Mouse (Mus musculus) bone marrow macrophage, adult 2 months (primary cell): ENCODE measurements around the gene Ubp1. TPM values are rescaled to one million over a fixed set of nuclear protein-coding genes. Genes with fewer than 3 reads are reported as not detected.

ENCODE experiments used
- H3K27ac ChIP-seq: 2 replicates; pipeline ENCODE4 v1.5.1; 2012; ENCODE audit warnings: low read depth, low read length; ENCODE audit not compliant: insufficient read depth
- H3K4me1 ChIP-seq: 2 replicates; pipeline ENCODE4 v1.6.1; 2012; ENCODE audit warnings: low read length; ENCODE audit not compliant: control insufficient read depth, insufficient read depth
- H3K4me3 ChIP-seq: 2 replicates; pipeline ENCODE4 v1.5.1; 2012; ENCODE audit warnings: mild to moderate bottlenecking, low read length, moderate library complexity; ENCODE audit not compliant: insufficient read depth
- CTCF ChIP-seq: IDR thresholded peaks from 2 replicates; pipeline ENCODE4 v1.5.1; 2012; ENCODE audit warnings: low read depth, mild to moderate bottlenecking, low read length, moderate library complexity
- POLR2A ChIP-seq: IDR thresholded peaks from 2 replicates; pipeline ENCODE4 v1.6.1; 2012; ENCODE audit warnings: mild to moderate bottlenecking, low read depth, low read length, borderline replicate concordance
- polyA plus RNA-seq: library from polyadenylated mRNA; stranded (reverse); fragments of >200 nt; gene quantifications from 2 replicates; pipeline ENCODE4 v1.2.4, GENCODE M21; 2012; ENCODE audit not compliant: missing spikeins, insufficient read depth, insufficient read length

Gene Ubp1
- polyA plus RNA-seq, 1 experiment, result 73.3 TPM

DNA sequence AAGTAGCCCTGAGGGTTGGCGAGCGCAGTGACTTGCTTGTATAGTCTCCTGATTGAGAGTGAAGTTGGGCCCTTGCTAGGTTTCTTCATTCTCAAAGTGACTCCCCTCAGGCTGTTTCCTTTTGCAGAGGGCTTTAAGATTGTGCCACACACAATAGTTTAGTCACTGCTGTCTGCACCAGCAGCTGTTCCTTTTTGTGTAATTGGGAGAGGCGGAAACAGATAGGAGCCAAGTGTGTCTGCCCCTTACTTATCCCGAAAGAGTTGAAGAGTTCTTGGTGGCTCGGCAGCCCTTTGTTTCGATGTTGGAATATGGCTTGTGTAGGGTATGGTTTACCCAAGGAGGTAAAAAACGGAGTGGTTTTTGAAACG is 1.4 kb downstream of the Ubp1 start:
- peak overlapping the region; percentile 60 for H3K27ac ChIP-seq
- peak overlapping the region; percentile 92 for H3K4me3 ChIP-seq
- H3K4me1 ChIP-seq, result peaks cover 28% of the 10 kb centered on the region
- TF ChIP-seq POLR2A, result no peak
- TF ChIP-seq CTCF, result no peak

DNA sequence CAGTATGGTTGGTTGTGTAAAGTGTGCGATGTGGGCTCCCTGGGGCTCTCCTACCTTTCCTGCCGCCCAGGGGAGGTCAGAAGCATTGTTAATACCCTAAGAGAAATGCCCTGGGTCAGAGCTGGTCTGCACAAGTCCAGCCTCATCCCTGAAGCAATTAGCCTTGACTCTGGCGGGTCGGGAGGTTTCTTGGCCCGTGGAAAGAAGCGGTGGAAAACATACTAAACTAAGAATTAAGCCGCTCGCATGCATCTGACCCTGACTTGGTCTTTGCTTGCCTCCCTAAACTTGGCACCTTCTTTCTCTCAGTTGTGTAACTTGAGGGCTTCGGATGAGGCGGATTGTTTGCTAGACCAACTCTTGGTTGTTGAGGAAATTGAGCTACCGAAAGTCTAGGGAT is 1.8 kb downstream of the Ubp1 start:
- peaks cover 28% of the 10 kb centered on the region for H3K4me1 ChIP-seq
- H3K27ac ChIP-seq, result peak overlapping the region; percentile 60

DNA sequence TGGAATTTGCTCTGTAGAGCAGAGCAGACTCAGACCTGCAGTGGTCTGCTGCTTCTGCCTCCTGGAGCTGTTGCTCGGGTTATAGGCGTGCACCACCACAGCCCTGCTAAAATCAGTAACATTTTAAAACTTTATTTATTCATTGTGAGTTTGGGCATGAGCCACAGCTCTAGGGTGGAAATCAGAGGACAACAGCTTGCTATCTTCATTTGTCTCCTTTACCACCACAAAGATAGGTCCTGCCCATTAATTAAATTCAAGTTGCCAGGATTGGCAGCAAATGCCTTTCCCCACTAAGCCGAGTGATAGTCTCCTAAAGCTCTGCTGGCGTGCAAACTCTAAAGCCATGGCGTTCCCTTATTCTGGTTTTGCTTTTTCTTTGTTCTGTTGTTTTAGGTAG is 4.9 kb downstream of the Ubp1 start:
- H3K4me1 ChIP-seq, result peaks cover 16% of the 10 kb centered on the region
- no peak for TF ChIP-seq POLR2A
- no peak overlapping the region for H3K27ac ChIP-seq
- H3K4me3 ChIP-seq, result no peak overlapping the region

More for the DNA sequence above, 1.8 kb downstream of the Ubp1 start:
- no peak for TF ChIP-seq POLR2A
- no peak for TF ChIP-seq CTCF
- H3K4me3 ChIP-seq, result peak overlapping the region; percentile 92

DNA sequence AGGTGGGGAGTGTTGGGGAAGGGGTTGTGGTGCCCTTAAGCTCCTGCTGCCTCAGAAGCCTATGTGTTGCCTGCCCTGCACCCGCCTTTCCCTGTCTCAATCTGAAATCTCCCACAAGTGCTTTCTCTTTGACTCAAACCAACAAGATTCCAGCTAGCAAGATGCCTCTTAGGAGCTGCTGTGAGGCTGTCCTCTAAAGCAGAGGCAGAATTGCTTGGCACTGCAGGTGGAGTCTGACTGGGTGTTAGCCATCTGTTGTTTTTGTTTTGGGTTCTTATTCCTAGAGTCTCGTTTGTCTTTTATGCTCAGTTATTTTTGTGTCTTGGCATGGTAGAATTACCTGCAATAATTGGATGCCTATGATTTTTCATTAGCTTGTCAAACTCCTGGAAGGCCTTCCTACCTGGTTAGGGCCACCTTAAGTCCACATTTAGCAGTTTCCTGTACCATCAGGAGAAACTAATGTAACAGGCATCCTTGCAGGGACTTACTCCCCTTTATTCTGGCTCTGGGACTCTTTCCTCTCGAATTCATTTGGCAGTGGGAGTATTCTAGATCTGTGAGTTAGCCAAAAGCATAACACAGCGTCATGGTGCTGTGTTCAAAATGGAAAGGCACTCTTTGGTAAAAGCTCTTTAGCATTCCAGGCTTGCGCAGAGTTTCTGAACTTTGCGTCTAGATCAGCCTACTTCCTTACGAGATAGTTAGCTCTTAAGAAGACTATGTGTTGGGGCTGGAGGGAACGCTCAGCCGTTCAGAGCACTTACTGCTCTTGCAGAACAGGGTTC is 8.5 kb downstream of the Ubp1 start:
- H3K4me3 ChIP-seq, result no peak overlapping the region
- H3K27ac ChIP-seq, result no peak overlapping the region
- H3K4me1 ChIP-seq, result peaks cover 20% of the 10 kb centered on the region
- TF ChIP-seq CTCF (no peak), POLR2A (no peak)

DNA sequence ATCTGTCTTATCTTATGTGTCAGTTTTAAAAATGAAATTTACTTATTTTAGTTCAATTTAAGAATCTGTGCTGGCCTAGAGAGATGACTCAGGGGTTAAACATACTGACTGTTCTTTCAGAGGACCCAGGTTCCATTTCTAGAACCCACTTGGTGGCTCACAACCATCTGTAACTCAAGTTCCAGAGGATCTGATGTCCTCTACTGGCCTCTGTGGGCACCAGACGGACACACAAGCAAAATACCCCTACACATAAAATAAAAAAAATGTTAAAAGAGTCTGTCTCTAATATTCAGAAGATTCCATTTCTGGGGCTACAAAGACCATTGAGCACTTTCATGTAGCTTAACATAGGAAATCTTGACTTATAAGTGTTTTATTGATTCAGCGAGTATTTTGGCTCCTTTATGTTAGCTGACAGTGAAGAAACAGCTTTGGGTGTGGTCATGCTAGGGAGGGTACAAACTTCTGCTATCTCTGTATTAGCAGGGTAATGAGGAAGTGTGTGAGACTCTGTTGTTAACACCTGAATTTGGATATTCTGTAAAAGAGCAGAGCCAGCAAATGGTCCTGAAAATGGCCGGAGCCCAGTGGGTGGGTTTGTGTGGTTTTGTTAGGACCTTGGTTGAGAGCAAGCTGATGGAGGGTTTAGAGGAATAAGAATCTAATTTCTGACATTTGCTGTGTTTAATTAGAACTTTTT is 10.5 kb downstream of the Ubp1 start:
- TF ChIP-seq POLR2A (no peak), CTCF (no peak)
- no peak overlapping the region for H3K4me3 ChIP-seq
- H3K4me1 ChIP-seq, result peaks cover 13% of the 10 kb centered on the region
- H3K27ac ChIP-seq, result no peak overlapping the region

DNA sequence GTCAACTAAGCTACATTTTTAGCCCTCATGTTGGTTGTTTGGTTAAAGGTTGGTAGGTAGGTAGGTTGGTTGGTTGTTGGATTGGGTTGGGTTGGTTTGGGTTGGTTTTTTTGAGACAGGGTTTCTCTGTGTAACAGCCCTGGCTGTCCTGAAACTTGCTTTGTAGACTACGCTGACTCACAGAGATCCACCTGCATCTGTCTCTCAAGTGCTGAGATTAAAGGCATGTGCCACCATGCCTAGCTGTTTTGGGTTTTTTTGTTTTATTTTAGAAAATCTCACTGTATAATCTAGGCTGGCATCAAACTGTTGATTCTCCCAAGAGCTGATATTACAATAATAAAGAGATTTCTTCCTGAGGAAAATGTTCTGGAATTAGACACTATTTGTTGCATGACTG is 12.6 kb downstream of the Ubp1 start:
- Histone ChIP-seq H3K4me1 (peaks cover 12% of the 10 kb centered on the region), H3K27ac (no peak overlapping the region), H3K4me3 (no peak overlapping the region)
- TF ChIP-seq POLR2A, result no peak
- no peak for TF ChIP-seq CTCF

DNA sequence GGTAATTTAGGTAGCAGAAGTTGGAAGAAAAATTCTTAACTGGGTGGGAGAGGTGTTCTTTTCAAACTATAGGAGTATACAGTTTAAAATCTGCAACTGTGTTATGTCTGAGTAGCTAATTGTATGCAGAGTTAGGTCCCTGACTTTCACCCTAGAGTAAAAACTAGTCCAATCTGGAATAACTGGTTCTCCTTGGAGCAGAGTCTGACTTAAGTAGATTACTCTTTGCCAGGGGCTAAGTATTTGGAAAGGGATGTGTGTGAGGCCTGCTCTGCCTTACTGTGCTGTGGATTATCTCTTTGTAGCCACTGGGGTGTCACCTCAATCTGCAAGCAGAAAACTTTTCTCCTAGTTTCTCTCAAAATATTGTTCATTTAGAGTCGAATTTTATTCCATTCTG is 16.5 kb downstream of the Ubp1 start:
- H3K27ac ChIP-seq, result no peak overlapping the region
- no peak for TF ChIP-seq CTCF
- TF ChIP-seq POLR2A, result no peak
- H3K4me3 ChIP-seq, result no peak overlapping the region
- H3K4me1 ChIP-seq, result no peaks in the 10 kb centered on the region

DNA sequence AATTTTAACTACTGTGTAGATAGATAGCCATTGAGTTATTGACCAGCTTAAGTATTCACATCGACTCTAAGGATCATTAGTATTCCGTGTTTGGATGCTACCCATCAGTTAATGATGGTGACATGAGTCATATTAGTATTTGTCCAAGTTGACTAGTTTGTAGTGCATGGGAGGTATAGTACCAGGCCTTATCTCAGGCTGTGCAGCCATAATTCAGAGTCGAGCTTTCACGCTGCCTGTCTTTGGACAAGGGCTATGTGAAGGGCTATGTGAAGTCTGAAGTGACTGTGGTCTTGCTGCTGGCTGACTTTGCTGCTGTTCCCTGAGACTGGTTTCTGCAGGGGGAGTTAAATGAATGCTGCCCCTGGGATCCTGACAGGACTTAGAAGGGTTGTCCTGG is 27.0 kb downstream of the Ubp1 start:
- Histone ChIP-seq H3K27ac (no peak overlapping the region), H3K4me3 (no peak overlapping the region), H3K4me1 (peaks cover 5% of the 10 kb centered on the region; the same call in 1 of the 2 replicates)
- no peak for TF ChIP-seq POLR2A
- TF ChIP-seq CTCF, result no peak

DNA sequence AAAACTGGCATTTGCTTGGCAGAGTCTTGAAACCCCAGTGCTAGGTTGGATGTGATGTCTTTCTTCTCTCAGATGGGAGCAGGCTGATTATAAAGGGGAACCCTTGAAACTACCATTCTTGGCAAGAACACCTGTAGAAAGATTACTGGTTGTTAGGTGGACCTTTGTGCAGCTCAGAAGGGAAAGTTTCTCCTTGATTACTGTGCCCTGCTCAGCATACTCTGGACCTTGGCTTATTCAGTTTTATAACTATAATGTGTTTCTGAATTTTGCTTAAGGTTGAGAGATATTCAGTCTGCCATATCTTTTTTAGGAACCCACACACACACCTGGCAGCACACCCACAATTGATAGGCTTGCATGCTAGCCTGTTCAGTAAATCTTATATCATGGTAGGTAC is 33.0 kb downstream of the Ubp1 start:
- Histone ChIP-seq H3K27ac (no peak overlapping the region), H3K4me1 (no peaks in the 10 kb centered on the region), H3K4me3 (no peak overlapping the region)
- TF ChIP-seq POLR2A (no peak), CTCF (no peak)

DNA sequence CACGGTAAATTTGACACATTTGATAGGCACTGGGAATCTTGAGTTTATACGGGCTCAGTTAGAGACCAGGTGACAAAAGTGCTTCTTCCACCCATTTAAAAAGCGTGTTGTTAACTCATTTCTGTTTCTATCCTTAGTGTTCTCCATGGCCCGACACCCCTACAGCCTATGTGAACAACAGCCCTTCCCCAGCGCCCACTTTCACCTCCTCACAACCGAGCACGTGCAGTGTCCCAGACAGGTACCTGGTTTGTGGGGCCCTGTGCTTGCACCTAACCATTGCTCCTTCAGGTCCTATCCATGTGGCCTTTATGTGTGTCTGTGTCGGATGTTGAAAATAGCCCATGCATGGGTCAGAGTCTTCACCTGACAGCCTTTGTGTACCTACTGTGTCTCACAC is 33.7 kb downstream of the Ubp1 start:
- Histone ChIP-seq H3K4me3 (no peak overlapping the region), H3K27ac (no peak overlapping the region), H3K4me1 (no peaks in the 10 kb centered on the region)
- TF ChIP-seq CTCF, result no peak
- no peak for TF ChIP-seq POLR2A

DNA sequence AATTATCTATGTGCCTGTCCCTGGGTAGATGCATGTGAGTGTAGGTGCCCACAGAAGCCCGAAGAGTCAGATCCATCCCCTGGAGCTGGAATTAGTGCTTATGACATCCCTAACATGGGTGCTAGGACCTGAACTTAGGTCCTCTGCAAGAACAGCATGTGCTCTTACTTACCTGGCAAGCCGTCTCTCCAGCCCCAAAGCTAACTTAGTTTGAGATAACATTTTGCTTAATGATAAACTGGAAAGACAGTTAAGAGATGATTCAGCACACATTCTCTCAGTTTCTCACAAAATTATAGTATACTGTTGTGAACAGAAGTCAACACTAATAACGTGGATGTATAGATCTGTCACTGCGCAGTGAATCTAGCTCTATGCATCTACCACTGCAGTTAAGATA is 36.1 kb downstream of the Ubp1 start:
- TF ChIP-seq CTCF (no peak), POLR2A (no peak)
- no peak overlapping the region for H3K4me3 ChIP-seq
- no peak overlapping the region for H3K27ac ChIP-seq
- no peaks in the 10 kb centered on the region for H3K4me1 ChIP-seq
